Mouse (Mus musculus) liver, adult (tissue): ENCODE data around the gene Fbxo21.

Experiments
- GATA4 ChIP-seq: IDR thresholded peaks from 2 replicates; pipeline ENCODE4 v1.6.1; 2014; ENCODE audit warnings: mild to moderate bottlenecking, low read length; ENCODE audit not compliant: insufficient replicate concordance

The Fbxo21 gene

GRCm38 (mm10) chr5:117967659-117968069, 8.9 kb upstream of the Fbxo21 start:
- TF ChIP-seq GATA4, result no peak

- no peak for TF ChIP-seq GATA4
Observed at GRCm38 (mm10) chr5:117969681-117970427, 6.7 kb upstream of the Fbxo21 start.

GRCm38 (mm10) chr5:117976263-117976656, 270 bp upstream of the Fbxo21 start:
- no peak for TF ChIP-seq GATA4

- TF ChIP-seq GATA4, result no peak
Observed at GRCm38 (mm10) chr5:117977501-117978158, 1.1 kb downstream of the Fbxo21 start.

GRCm38 (mm10) chr5:117978159-117978697, 1.7 kb downstream of the Fbxo21 start:
- TF ChIP-seq GATA4, result no peak

GRCm38 (mm10) chr5:117979082-117979481, 2.6 kb downstream of the Fbxo21 start:
- TF ChIP-seq GATA4, result no peak

- TF ChIP-seq GATA4, result no peak
Observed at GRCm38 (mm10) chr5:117980921-117981320, 4.4 kb downstream of the Fbxo21 start.

- TF ChIP-seq GATA4, result no peak
Observed at GRCm38 (mm10) chr5:117981943-117982342, 5.4 kb downstream of the Fbxo21 start.

GRCm38 (mm10) chr5:117986327-117986726, 9.8 kb downstream of the Fbxo21 start:
- no peak for TF ChIP-seq GATA4

GRCm38 (mm10) chr5:117987891-117988290, 11.4 kb downstream of the Fbxo21 start:
- TF ChIP-seq GATA4, result no peak

- no peak for TF ChIP-seq GATA4
Observed at GRCm38 (mm10) chr5:117988367-117988766, 11.8 kb downstream of the Fbxo21 start.

- no peak for TF ChIP-seq GATA4
Observed at GRCm38 (mm10) chr5:117989773-117990172, 13.2 kb downstream of the Fbxo21 start.

- TF ChIP-seq GATA4, result no peak
Observed at GRCm38 (mm10) chr5:117990957-117991356, 14.4 kb downstream of the Fbxo21 start.

- no peak for TF ChIP-seq GATA4
Observed at GRCm38 (mm10) chr5:117993550-117993949, 17.0 kb downstream of the Fbxo21 start.

GRCm38 (mm10) chr5:117995372-117995901, 18.9 kb downstream of the Fbxo21 start:
- no peak for TF ChIP-seq GATA4

GRCm38 (mm10) chr5:117995911-117996310, 19.4 kb downstream of the Fbxo21 start:
- TF ChIP-seq GATA4, result no peak
